Mouse (Mus musculus): ENCODE results near the gene Olfr1359.

DNA sequence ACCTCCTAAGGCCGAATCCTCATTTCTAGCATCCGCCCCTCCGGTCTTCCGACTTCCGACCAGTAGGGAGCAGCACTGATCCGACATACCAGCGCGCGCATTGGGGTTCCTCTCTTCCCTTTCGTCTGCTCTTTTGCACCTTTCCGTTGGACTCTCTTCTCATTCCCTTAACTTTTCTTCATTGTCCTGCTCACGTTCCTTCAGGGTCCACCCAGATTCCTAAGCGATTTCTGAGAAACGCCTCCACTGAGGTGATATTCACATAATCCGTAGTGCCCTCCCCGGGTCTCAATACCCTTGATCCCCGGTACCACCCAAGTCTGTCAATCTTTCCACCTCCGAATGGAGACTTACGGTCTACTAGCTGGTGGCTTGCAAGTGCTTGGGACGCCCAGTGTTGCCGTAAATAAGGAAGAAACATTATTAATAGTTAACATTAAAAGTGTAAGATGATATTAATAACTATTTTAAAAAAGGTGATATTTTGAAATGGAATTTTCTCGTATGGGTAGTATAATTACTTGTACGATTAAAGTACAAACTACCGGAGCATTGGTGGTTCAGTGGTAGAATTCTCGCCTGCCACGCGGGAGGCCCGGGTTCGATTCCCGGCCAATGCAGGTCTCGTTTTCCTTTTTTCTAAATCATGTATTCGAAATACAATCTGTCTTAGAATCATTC lies 12.3 kb downstream of the Olfr1359 start:
- TF ChIP-seq CTCF (IDR thresholded peaks at IDR 0.05) (peak; percentile 88), EP300 (IDR thresholded peaks at IDR 0.05) (peak; percentile 33; the same call in 1 of the 2 replicates)

Measured in lung, postnatal 0 days (tissue).